Mouse (Mus musculus): ENCODE data around the gene Gstp3.
"Not testable (repeated sequence)": the region's sequence is repeated elsewhere in the genome, so short reads cannot be mapped to it uniquely, and the experiment has no call there.

The Gstp3 gene

GRCm38 (mm10) chr19:4063357-4063756, 4.0 kb upstream of the Gstp3 start:
- DNase-seq (ENCODE audit: low read depth, low spot score): not testable (repeated sequence)

- no peak for DNase-seq (ENCODE audit: low read depth, low spot score)
These were observed 1.6 kb upstream of the Gstp3 start for GRCm38 (mm10) chr19:4060899-4061465.

GRCm38 (mm10) chr19:4060044-4060898, 902 bp upstream of the Gstp3 start:
- not testable (repeated sequence) for DNase-seq (ENCODE audit: low read depth, low spot score)

GRCm38 (mm10) chr19:4058581-4058980, 788 bp downstream of the Gstp3 start:
- no peak for DNase-seq (ENCODE audit: low read depth, low spot score)

GRCm38 (mm10) chr19:4057962-4058361, 1.4 kb downstream of the Gstp3 start:
- DNase-seq (ENCODE audit: low read depth, low spot score): no peak

- DNase-seq (ENCODE audit: low read depth, low spot score): no peak
These were observed 2.0 kb downstream of the Gstp3 start for GRCm38 (mm10) chr19:4057389-4057788.

- DNase-seq (ENCODE audit: low read depth, low spot score): no peak
These were observed 2.6 kb downstream of the Gstp3 start for GRCm38 (mm10) chr19:4056727-4057126.

GRCm38 (mm10) chr19:4055947-4056693, 3.2 kb downstream of the Gstp3 start:
- DNase-seq (ENCODE audit: low read depth, low spot score): peak; percentile 75

GRCm38 (mm10) chr19:4055216-4055946, 4.0 kb downstream of the Gstp3 start:
- no peak for DNase-seq (ENCODE audit: low read depth, low spot score)

- DNase-seq (ENCODE audit: low read depth, low spot score): no peak
These were observed 4.8 kb downstream of the Gstp3 start for GRCm38 (mm10) chr19:4054613-4055012.

- no peak for DNase-seq (ENCODE audit: low read depth, low spot score)
These were observed 6.8 kb downstream of the Gstp3 start for GRCm38 (mm10) chr19:4052516-4053030.

- peak; percentile 77 for DNase-seq (ENCODE audit: low read depth, low spot score)
These were observed 7.4 kb downstream of the Gstp3 start for GRCm38 (mm10) chr19:4051741-4052515.

GRCm38 (mm10) chr19:4051016-4051415, 8.4 kb downstream of the Gstp3 start:
- peak; percentile 70 for DNase-seq (ENCODE audit: low read depth, low spot score)

GRCm38 (mm10) chr19:4049069-4049468, 10.3 kb downstream of the Gstp3 start:
- not testable (repeated sequence) for DNase-seq (ENCODE audit: low read depth, low spot score)

- peak; percentile 92 for DNase-seq (ENCODE audit: low read depth, low spot score)
These were observed 11.5 kb downstream of the Gstp3 start for GRCm38 (mm10) chr19:4047859-4048258.

- DNase-seq (ENCODE audit: low read depth, low spot score): peak; percentile 97
These were observed 12.5 kb downstream of the Gstp3 start for GRCm38 (mm10) chr19:4046866-4047254.

- peak; percentile 99 for DNase-seq (ENCODE audit: low read depth, low spot score)
These were observed 13.2 kb downstream of the Gstp3 start, which contains the start of gene Gstp2 for GRCm38 (mm10) chr19:4045966-4046865. Gstp2 (minus strand) TSS chr19:4046023.

- peak; percentile 30 for DNase-seq (ENCODE audit: low read depth, low spot score)
These were observed 15.3 kb downstream of the Gstp3 start for GRCm38 (mm10) chr19:4044109-4044508.

GRCm38 (mm10) chr19:4042124-4042523, 17.2 kb downstream of the Gstp3 start:
- DNase-seq (ENCODE audit: low read depth, low spot score): peak; percentile 88

Data from R1 (cell line).